Mouse (Mus musculus) embryonic facial prominence, embryonic 12.5 days (tissue): ENCODE results near the gene Nectin3. TPM values are rescaled to one million over a fixed set of nuclear protein-coding genes. Genes with fewer than 3 reads are reported as not detected.

Experiments used
- ATAC-seq: fragments of 200-750 bp; cut with Nextera tagmentation; 2 replicates; pipeline ENCODE4 v1.8.0; 2017; ENCODE audit not compliant: insufficient number of reproducible peaks, insufficient read depth, low FRiP score, low TSS enrichment
- H3K27ac ChIP-seq: fragments of 300-500 bp; sonication (generic); 2 replicates; pipeline ENCODE4 v1.5.1; 2016; ENCODE audit warnings: mild to moderate bottlenecking
- H3K27me3 ChIP-seq: fragments of 300-500 bp; sonication (generic); 2 replicates; pipeline ENCODE4 v1.6.1; 2016; ENCODE audit warnings: mild to moderate bottlenecking, moderate library complexity
- H3K36me3 ChIP-seq: fragments of 300-500 bp; sonication (generic); 2 replicates; pipeline ENCODE4 v1.6.1; 2016; ENCODE audit warnings: mild to moderate bottlenecking
- H3K4me1 ChIP-seq: fragments of 300-500 bp; sonication (generic); 2 replicates; pipeline ENCODE4 v1.6.1; 2016
- H3K4me2 ChIP-seq: fragments of 300-500 bp; sonication (generic); replicated peaks from 2 replicates; pipeline ENCODE4 v1.6.1; 2016; ENCODE audit warnings: mild to moderate bottlenecking, moderate library complexity
- H3K4me3 ChIP-seq: fragments of 300-500 bp; sonication (generic); 2 replicates; pipeline ENCODE4 v1.5.1; 2016; ENCODE audit warnings: mild to moderate bottlenecking
- H3K9ac ChIP-seq: fragments of 300-500 bp; sonication (generic); 2 replicates; pipeline ENCODE4 v1.6.1; 2016; ENCODE audit warnings: mild to moderate bottlenecking, moderate library complexity
- H3K9me3 ChIP-seq: fragments of 300-500 bp; sonication (generic); 2 replicates; pipeline ENCODE4 v1.6.1; 2016; ENCODE audit warnings: mild to moderate bottlenecking, moderate library complexity
- WGBS: fragments of 180-500 bp; shearing (Covaris S2); methylation state at CpG from one replicate; pipeline ENCODE4 v1.1.7; 2016; 5-methylcytosine and 5-hydroxymethylcytosine counted together
- polyA plus RNA-seq: library from polyadenylated mRNA; unstranded; fragments of >200 nt; fragmentation: Nextera tagmentation; extraction: Ambion mirVana; gene quantifications from 2 replicates; pipeline ENCODE4 v1.2.1, GENCODE M21; 2016

The Nectin3 gene
- 40.4 and 43.9 TPM in 2 replicates for polyA plus RNA-seq

DNA sequence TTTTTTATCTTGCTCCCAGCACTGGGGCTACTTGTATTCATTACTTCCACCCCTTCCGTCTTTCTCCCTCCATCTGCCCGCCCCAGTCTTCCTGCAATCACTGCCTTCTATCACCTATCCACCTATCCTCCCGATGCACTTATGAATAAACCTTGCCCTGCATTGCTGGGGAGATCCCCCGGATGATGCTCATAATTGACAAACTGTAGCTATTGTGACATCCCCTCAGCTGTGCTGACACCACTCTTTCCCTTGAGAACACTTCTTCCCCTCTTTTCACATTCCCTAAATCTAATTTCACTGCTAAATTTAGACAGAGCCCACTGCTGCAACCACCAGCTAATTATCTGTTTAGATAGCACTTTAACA is at the start of gene Nectin3:
TSS of gene Nectin3 (minus strand) at position 105 of the 369 bp plus-strand sequence.
- Histone ChIP-seq H3K36me3 (no peaks in the 10 kb centered on the region), H3K27ac (peak within 1 kb of the TSS; percentile 97), H3K27me3 (no peaks in the 10 kb centered on the region), H3K4me2 (peak within 1 kb of the TSS; percentile 73), H3K9me3 (no peaks in the 10 kb centered on the region), H3K9ac (peak within 1 kb of the TSS; percentile 73), H3K4me1 (peaks cover 13% of the 10 kb centered on the region), H3K4me3 (peak within 1 kb of the TSS; percentile 89)
- ATAC-seq = no peak
- WGBS = 4% methylated on average over 4 of the region's 4 CpGs

DNA sequence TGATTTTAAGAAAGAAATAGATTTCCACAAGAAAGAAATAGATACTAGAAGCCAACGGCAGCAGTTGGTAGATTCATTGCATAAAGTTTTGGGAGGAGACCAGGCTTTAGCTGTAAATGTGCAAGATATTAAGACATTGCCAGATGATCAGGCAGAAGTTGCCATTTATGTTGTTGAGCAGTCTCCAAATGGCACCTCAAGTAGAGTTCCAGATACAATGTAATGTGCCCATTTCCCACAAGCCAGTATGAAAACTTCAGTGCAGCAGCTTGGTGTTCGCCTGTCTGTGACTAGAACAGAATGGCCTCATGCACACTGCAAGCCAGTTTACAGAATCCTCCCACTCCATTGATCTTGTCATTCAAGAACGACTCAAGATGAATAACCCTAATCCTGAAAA is 39.8 kb upstream of the Nectin3 start:
- 85% methylated on average over 3 of the region's 3 CpGs for WGBS
- H3K27me3 ChIP-seq = no peaks in the 10 kb centered on the region
- ATAC-seq = no peak
- no peak overlapping the region for H3K9ac ChIP-seq
- no peaks in the 10 kb centered on the region for H3K9me3 ChIP-seq
- no peak overlapping the region for H3K4me2 ChIP-seq
- no peak overlapping the region for H3K27ac ChIP-seq
- no peaks in the 10 kb centered on the region for H3K4me1 ChIP-seq
- H3K4me3 ChIP-seq = no peak overlapping the region
- H3K36me3 ChIP-seq = no peaks in the 10 kb centered on the region

DNA sequence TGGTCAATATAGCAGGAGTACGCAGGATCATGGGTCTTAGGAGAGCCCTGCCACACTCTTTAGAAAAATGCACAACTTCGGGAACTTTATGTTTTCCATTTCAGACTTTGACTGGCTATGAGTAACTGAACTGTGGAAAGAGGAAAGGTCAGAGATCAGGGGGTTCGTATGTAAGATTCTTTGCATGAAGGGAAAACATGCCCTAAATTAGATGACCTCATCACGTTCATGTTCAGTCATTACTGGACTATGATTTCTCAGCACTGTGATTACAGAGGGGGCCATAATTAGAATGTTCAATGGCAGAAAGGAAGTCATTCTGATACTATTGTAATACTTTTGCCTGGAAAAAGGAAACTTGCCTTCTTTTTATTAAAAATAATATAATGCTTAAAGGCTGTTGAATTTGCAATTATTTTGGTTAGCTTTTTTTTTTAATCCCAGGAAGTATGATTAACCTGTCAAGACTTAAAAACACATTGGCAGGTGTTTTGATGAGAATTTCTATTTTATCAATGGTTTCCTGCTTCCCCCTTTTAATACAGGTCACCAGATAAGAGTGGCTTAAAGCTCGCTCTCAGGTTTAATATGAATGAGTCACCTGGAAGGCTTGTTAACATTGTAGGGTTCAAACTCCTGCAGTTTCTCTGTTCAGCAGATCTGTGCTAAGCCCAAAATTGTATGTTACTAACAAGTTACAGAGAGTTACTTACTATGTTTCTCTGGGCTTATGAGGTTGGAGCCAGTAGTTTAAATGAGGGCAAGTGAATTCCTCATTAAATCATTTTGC is 34.3 kb upstream of the Nectin3 start:
- Histone ChIP-seq H3K4me2 (no peak overlapping the region), H3K9me3 (no peaks in the 10 kb centered on the region), H3K27ac (no peak overlapping the region), H3K27me3 (no peaks in the 10 kb centered on the region), H3K4me1 (no peaks in the 10 kb centered on the region), H3K36me3 (no peaks in the 10 kb centered on the region), H3K9ac (no peak overlapping the region), H3K4me3 (no peak overlapping the region)
- WGBS = 71% methylated on average over 5 of the region's 5 CpGs
- ATAC-seq = no peak

DNA sequence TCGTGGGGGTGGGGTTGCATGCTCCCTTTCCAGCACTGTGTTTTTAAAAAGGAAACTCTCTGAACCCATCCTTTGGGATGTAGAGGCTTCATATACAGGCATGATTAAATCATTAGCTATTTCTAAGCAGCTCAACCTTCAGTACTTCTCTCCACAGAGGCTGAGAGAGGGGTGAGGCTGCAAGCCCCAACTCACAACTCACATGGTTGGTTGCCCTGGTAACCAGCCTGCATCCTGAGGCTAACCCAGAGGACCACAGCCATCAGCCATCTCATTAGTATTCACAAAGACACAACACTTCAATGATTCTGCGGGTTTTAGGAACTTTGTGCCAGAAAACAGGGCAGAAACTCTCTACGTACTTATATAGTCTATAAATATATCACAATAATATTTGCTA is 32.7 kb upstream of the Nectin3 start:
- H3K36me3 ChIP-seq = no peaks in the 10 kb centered on the region
- H3K4me3 ChIP-seq = no peak overlapping the region
- H3K4me1 ChIP-seq = no peaks in the 10 kb centered on the region
- H3K4me2 ChIP-seq = no peak overlapping the region
- H3K9ac ChIP-seq = no peak overlapping the region
- 72% methylated on average over 3 of the region's 3 CpGs for WGBS
- ATAC-seq = no peak
- no peaks in the 10 kb centered on the region for H3K9me3 ChIP-seq
- no peak overlapping the region for H3K27ac ChIP-seq
- H3K27me3 ChIP-seq = no peaks in the 10 kb centered on the region

DNA sequence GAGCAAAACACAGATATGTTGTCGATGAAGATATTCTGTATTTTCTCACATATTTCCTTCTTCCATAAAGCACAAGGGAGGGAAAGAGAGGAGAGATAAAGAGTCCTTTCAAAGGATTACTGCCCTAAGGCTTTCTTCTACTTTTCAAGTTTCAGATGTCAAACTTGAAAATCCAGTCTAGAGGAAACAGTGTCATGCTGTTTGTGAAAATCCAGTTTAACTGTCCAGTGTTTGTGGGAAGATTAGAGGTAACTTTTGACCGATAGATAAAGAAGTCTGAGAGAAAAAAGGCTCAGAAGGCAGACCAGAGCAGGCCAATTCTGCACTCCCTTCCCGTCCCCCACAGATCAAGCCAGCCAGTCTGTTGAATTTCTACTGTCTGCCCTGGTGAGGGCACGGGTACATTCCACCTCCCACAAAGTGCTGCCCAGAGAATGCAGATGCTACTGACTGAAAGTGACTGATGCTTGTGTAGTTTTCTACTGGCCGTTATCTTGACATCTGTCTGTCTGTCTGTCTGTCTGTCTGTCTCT is 22.6 kb upstream of the Nectin3 start:
- H3K4me3 ChIP-seq = no peak overlapping the region
- no peaks in the 10 kb centered on the region for H3K9me3 ChIP-seq
- H3K36me3 ChIP-seq = no peaks in the 10 kb centered on the region
- no peaks in the 10 kb centered on the region for H3K4me1 ChIP-seq
- no peak for ATAC-seq
- no peak overlapping the region for H3K27ac ChIP-seq
- no peaks in the 10 kb centered on the region for H3K27me3 ChIP-seq
- WGBS = 41% methylated on average over 5 of the region's 5 CpGs
- H3K9ac ChIP-seq = no peak overlapping the region
- no peak overlapping the region for H3K4me2 ChIP-seq

DNA sequence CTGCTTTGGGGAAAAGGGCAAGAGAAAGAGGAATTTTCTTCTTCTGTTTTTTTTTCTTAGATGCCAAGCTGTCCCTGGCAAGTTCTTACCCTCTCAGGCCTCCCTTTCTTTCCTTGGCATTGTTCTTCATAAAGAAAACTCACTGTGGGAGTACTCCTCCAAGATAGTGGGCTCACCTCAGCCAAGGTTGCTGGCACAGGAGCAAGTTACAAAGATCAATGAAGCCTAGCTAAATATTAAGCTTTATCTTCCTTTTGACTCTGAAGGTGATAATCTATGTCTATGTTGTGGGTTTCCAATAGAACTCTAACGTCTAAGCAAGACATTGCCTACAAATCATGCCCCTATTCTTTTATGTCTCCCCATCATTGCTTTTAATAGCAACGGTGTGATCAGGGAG is 21.3 kb upstream of the Nectin3 start:
- ATAC-seq = no peak
- no peak overlapping the region for H3K4me3 ChIP-seq
- H3K36me3 ChIP-seq = no peaks in the 10 kb centered on the region
- no peaks in the 10 kb centered on the region for H3K4me1 ChIP-seq
- no peaks in the 10 kb centered on the region for H3K27me3 ChIP-seq
- no peaks in the 10 kb centered on the region for H3K9me3 ChIP-seq
- 88% methylated on average over 2 of the region's 2 CpGs for WGBS
- H3K27ac ChIP-seq = no peak overlapping the region
- no peak overlapping the region for H3K9ac ChIP-seq
- no peak overlapping the region for H3K4me2 ChIP-seq

DNA sequence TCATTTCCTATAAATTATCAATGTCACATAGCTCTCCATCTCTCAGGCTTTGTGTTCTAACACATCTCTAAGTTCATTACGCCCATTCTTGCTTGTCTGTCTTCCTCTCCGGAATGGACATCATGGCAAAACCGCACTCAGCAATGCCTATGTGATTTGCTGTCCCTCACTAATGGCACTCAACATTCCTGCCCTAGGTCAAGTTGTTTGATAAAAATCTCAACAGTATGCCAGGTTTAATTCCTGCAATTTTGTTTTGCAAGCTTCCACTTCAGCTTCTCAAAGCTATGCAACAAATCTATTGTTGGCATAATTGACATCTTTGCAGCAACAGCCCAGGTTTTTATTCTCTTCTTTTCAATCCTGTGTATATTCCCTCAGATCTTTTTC is 9.6 kb upstream of the Nectin3 start:
- WGBS = 86% methylated on average over 3 of the region's 3 CpGs
- Histone ChIP-seq H3K9me3 (no peaks in the 10 kb centered on the region), H3K36me3 (no peaks in the 10 kb centered on the region), H3K9ac (no peak overlapping the region), H3K27me3 (no peaks in the 10 kb centered on the region), H3K4me2 (no peak overlapping the region), H3K4me1 (no peaks in the 10 kb centered on the region), H3K4me3 (no peak overlapping the region), H3K27ac (no peak overlapping the region)
- ATAC-seq = no peak

DNA sequence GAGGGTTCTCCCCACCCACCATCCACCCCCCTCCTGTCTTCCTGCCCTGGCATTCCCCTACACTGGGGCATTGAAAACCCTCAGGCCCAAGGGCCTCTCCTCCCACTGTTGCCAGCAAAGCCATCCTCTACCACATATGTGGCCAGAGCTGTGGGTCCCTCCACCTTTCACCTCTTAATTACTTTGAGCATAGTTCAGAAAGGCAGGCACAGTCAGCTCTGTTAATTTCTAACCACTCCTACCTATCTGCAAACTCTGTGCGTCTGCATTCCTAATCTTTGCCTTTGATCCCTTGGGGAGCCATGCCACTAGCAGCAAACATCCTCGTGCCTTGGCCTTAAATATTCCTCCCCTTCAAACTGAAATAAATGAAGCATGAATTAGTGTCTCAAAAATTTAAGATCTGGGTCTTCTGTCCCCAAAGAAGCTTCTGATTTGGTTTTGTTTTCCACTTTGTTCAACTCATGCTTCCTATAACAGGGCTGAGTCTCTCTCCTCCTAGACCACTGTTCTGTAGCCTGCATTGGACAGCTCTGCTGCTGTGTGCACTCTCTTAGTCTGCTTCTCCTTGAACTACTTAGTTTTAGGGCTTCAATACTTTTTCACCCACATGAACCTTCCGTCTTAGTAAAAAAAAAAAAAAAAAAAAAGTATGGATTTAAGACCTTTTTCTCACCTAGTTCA is 9.1 kb upstream of the Nectin3 start:
- Histone ChIP-seq H3K27me3 (no peaks in the 10 kb centered on the region), H3K4me1 (no peaks in the 10 kb centered on the region), H3K9ac (no peak overlapping the region), H3K27ac (no peak overlapping the region), H3K9me3 (no peaks in the 10 kb centered on the region), H3K4me3 (no peak overlapping the region), H3K36me3 (no peaks in the 10 kb centered on the region), H3K4me2 (no peak overlapping the region)
- no peak for ATAC-seq
- WGBS = 38% methylated on average over 3 of the region's 3 CpGs

DNA sequence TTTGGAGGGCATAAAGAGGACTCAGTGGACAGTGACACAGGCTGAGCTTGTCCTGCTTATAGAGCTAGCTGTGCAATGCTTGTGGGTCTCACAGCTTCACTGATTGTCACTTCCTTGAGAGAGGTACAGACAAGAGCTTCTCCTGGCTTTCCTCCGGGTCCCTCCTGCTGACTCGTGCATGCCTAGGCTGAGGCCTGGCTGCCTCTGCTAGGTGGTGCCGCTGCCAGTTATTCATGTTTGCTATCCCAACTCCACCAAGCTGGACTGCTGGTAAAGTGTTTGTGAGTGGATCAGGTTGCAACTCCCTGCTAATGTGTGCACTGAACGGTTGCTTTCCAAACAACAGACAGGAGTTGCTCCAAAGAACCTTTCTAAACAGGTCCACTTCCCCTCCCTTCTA is 5.7 kb upstream of the Nectin3 start:
- Histone ChIP-seq H3K4me1 (no peaks in the 10 kb centered on the region), H3K36me3 (no peaks in the 10 kb centered on the region), H3K4me3 (no peak overlapping the region), H3K4me2 (no peak overlapping the region), H3K27ac (no peak overlapping the region), H3K27me3 (no peaks in the 10 kb centered on the region), H3K9ac (no peak overlapping the region), H3K9me3 (no peaks in the 10 kb centered on the region)
- 71% methylated on average over 4 of the region's 4 CpGs for WGBS
- no peak for ATAC-seq

DNA sequence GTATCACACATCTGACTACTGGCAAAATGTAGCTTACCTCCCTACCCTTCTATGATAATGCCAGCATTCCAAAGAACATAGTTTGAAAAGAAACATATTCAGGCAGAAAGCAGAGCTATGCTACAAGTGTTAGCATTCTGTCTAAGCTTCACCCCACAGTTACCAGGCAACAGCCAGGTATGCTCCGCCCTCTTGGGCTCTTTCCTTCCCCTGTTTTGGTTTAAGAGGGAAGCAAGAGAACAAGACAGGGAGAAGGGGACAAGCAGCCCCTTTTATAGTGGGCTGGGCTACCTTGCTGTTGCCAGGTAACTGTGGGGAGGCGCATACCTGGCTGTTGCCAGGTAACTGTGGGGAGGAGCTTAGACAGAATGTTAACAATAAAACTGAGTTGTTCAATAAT is 4.0 kb upstream of the Nectin3 start:
- Histone ChIP-seq H3K36me3 (no peaks in the 10 kb centered on the region), H3K4me1 (0 out of 2 replicates have a peak, but pooled peaks cover 5% of the 10 kb centered on the region), H3K4me3 (no peak overlapping the region), H3K27ac (no peak overlapping the region), H3K9ac (no peak overlapping the region), H3K4me2 (no peak overlapping the region), H3K27me3 (no peaks in the 10 kb centered on the region), H3K9me3 (no peaks in the 10 kb centered on the region)
- WGBS = 81% methylated on average over 2 of the region's 2 CpGs
- no peak for ATAC-seq

DNA sequence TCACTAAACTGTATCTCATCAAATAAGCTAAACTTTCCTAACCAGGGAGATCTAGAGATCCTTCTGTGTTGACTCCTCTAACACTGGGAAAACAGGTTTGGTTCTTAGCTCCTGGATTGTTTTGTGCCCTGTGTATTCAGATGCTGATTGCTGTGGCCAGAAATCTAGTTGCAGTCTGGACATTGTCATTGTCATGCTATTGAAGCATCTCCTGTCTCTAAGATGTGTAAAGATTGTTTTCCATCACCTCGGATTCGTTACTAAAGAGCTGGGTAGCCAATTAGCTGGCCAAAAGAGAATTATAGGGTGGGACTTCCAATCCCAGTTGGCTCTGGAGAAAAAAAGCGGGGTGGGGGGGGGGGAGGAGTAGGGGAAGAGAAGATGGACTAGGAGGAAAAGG is 2.4 kb upstream of the Nectin3 start:
- H3K9ac ChIP-seq = no peak overlapping the region
- no peak for ATAC-seq
- H3K27me3 ChIP-seq = no peaks in the 10 kb centered on the region
- no peaks in the 10 kb centered on the region for H3K9me3 ChIP-seq
- H3K27ac ChIP-seq = no peak overlapping the region
- WGBS = 63% methylated on average over 3 of the region's 3 CpGs
- H3K4me2 ChIP-seq = no peak overlapping the region
- H3K36me3 ChIP-seq = no peaks in the 10 kb centered on the region
- H3K4me3 ChIP-seq = no peak overlapping the region
- H3K4me1 ChIP-seq = 0 out of 2 replicates have a peak, but pooled peaks cover 5% of the 10 kb centered on the region
